Mouse (Mus musculus): ENCODE measurements at regions not wholly inside any gene's neighbourhood (a gene's known extent, or its start where the extent isn't known, plus 50 kb on each side); places are given as distances from the start of the nearest gene placed in this dataset.
"Not testable (repeated sequence)": the region's sequence is repeated elsewhere in the genome, so short reads cannot be mapped to it uniquely, and the experiment has no call there.

GRCm38 (mm10) chr14:53576927-53577326, 677.0 kb downstream of the Dad1 start:
- not testable (repeated sequence) for H3K9me3 ChIP-seq (replicated peaks; ENCODE audit: control insufficient read depth, low read length); H3K9ac ChIP-seq (ENCODE audit: low read length); ATAC-seq (ENCODE audit: insufficient read depth, low FRiP score); H3K36me3 ChIP-seq (ENCODE audit: control insufficient read depth, insufficient read depth, low read length); H3K4me1 ChIP-seq (ENCODE audit: control insufficient read depth, insufficient read depth, low read length); H3K4me3 ChIP-seq (replicated peaks; ENCODE audit: low read length); H3K27me3 ChIP-seq (ENCODE audit: control insufficient read depth, insufficient read depth, low read length); H3K27ac ChIP-seq (ENCODE audit: low read length); H3K4me2 ChIP-seq (ENCODE audit: low read depth, low read length)
- 87% methylated on average over 1 of the region's 1 CpGs for WGBS

- not testable (repeated sequence) for H3K9me3 ChIP-seq (replicated peaks; ENCODE audit: control insufficient read depth, low read length); H3K4me3 ChIP-seq (replicated peaks; ENCODE audit: low read length); H3K4me2 ChIP-seq (ENCODE audit: low read depth, low read length); H3K27ac ChIP-seq (ENCODE audit: low read length); H3K4me1 ChIP-seq (ENCODE audit: control insufficient read depth, insufficient read depth, low read length); ATAC-seq (ENCODE audit: insufficient read depth, low FRiP score); H3K9ac ChIP-seq (ENCODE audit: low read length); H3K36me3 ChIP-seq (ENCODE audit: control insufficient read depth, insufficient read depth, low read length); H3K27me3 ChIP-seq (ENCODE audit: control insufficient read depth, insufficient read depth, low read length)
- WGBS: 90% methylated on average over 1 of the region's 1 CpGs
Observed at GRCm38 (mm10) chr14:53572701-53573100, 681.2 kb downstream of the Dad1 start.

- Histone ChIP-seq H3K9ac (ENCODE audit: low read length) (no peak overlapping the region), H3K9me3 (replicated peaks; ENCODE audit: control insufficient read depth, low read length) (no peaks in the 10 kb centered on the region), H3K4me3 (replicated peaks; ENCODE audit: low read length) (no peak overlapping the region), H3K27ac (ENCODE audit: low read length) (no peak overlapping the region), H3K4me2 (ENCODE audit: low read depth, low read length) (no peak overlapping the region), H3K4me1 (ENCODE audit: control insufficient read depth, insufficient read depth, low read length) (no peaks in the 10 kb centered on the region), H3K36me3 (ENCODE audit: control insufficient read depth, insufficient read depth, low read length) (no peaks in the 10 kb centered on the region), H3K27me3 (ENCODE audit: control insufficient read depth, insufficient read depth, low read length) (no peaks in the 10 kb centered on the region)
- WGBS: 50% methylated on average over 2 of the region's 2 CpGs
- no peak for ATAC-seq (ENCODE audit: insufficient read depth, low FRiP score)
Observed at GRCm38 (mm10) chr14:53562606-53563005, 691.3 kb downstream of the Dad1 start.

GRCm38 (mm10) chr14:53560146-53560545, 693.8 kb downstream of the Dad1 start:
- H3K9me3 ChIP-seq (replicated peaks; ENCODE audit: control insufficient read depth, low read length); H3K4me3 ChIP-seq (replicated peaks; ENCODE audit: low read length); H3K27me3 ChIP-seq (ENCODE audit: control insufficient read depth, insufficient read depth, low read length); H3K27ac ChIP-seq (ENCODE audit: low read length); H3K9ac ChIP-seq (ENCODE audit: low read length); H3K4me1 ChIP-seq (ENCODE audit: control insufficient read depth, insufficient read depth, low read length); H3K36me3 ChIP-seq (ENCODE audit: control insufficient read depth, insufficient read depth, low read length); ATAC-seq (ENCODE audit: insufficient read depth, low FRiP score); H3K4me2 ChIP-seq (ENCODE audit: low read depth, low read length): not testable (repeated sequence)
- WGBS: 72% methylated on average over 5 of the region's 5 CpGs

- not testable (repeated sequence) for ATAC-seq (ENCODE audit: insufficient read depth, low FRiP score); H3K9ac ChIP-seq (ENCODE audit: low read length); H3K4me2 ChIP-seq (ENCODE audit: low read depth, low read length); H3K4me1 ChIP-seq (ENCODE audit: control insufficient read depth, insufficient read depth, low read length); H3K4me3 ChIP-seq (replicated peaks; ENCODE audit: low read length); H3K9me3 ChIP-seq (replicated peaks; ENCODE audit: control insufficient read depth, low read length); H3K36me3 ChIP-seq (ENCODE audit: control insufficient read depth, insufficient read depth, low read length); H3K27ac ChIP-seq (ENCODE audit: low read length); H3K27me3 ChIP-seq (ENCODE audit: control insufficient read depth, insufficient read depth, low read length)
Observed at GRCm38 (mm10) chr14:53559386-53559920, 694.5 kb downstream of the Dad1 start.

GRCm38 (mm10) chr14:53553771-53554170, 700.1 kb downstream of the Dad1 start:
- H3K27ac ChIP-seq (ENCODE audit: low read length): no peak overlapping the region
- no peaks in the 10 kb centered on the region for H3K4me1 ChIP-seq (ENCODE audit: control insufficient read depth, insufficient read depth, low read length)
- no peak overlapping the region for H3K4me3 ChIP-seq (replicated peaks; ENCODE audit: low read length)
- no peaks in the 10 kb centered on the region for H3K27me3 ChIP-seq (ENCODE audit: control insufficient read depth, insufficient read depth, low read length)
- H3K9ac ChIP-seq (ENCODE audit: low read length): no peak overlapping the region
- H3K4me2 ChIP-seq (ENCODE audit: low read depth, low read length): no peak overlapping the region
- H3K36me3 ChIP-seq (ENCODE audit: control insufficient read depth, insufficient read depth, low read length): no peaks in the 10 kb centered on the region
- no peak for ATAC-seq (ENCODE audit: insufficient read depth, low FRiP score)
- no peaks in the 10 kb centered on the region for H3K9me3 ChIP-seq (replicated peaks; ENCODE audit: control insufficient read depth, low read length)

GRCm38 (mm10) chr14:53547365-53547764, 706.5 kb downstream of the Dad1 start:
- H3K4me2 ChIP-seq (ENCODE audit: low read depth, low read length); H3K9me3 ChIP-seq (replicated peaks; ENCODE audit: control insufficient read depth, low read length); ATAC-seq (ENCODE audit: insufficient read depth, low FRiP score); H3K4me3 ChIP-seq (replicated peaks; ENCODE audit: low read length); H3K27me3 ChIP-seq (ENCODE audit: control insufficient read depth, insufficient read depth, low read length); H3K9ac ChIP-seq (ENCODE audit: low read length); H3K36me3 ChIP-seq (ENCODE audit: control insufficient read depth, insufficient read depth, low read length); H3K27ac ChIP-seq (ENCODE audit: low read length); H3K4me1 ChIP-seq (ENCODE audit: control insufficient read depth, insufficient read depth, low read length): not testable (repeated sequence)

GRCm38 (mm10) chr14:53545351-53545750, 708.6 kb downstream of the Dad1 start:
- Histone ChIP-seq H3K36me3 (ENCODE audit: control insufficient read depth, insufficient read depth, low read length) (no peaks in the 10 kb centered on the region), H3K4me1 (ENCODE audit: control insufficient read depth, insufficient read depth, low read length) (no peaks in the 10 kb centered on the region), H3K4me3 (replicated peaks; ENCODE audit: low read length) (no peak overlapping the region), H3K9me3 (replicated peaks; ENCODE audit: control insufficient read depth, low read length) (no peaks in the 10 kb centered on the region), H3K4me2 (ENCODE audit: low read depth, low read length) (no peak overlapping the region), H3K27ac (ENCODE audit: low read length) (no peak overlapping the region), H3K27me3 (ENCODE audit: control insufficient read depth, insufficient read depth, low read length) (no peaks in the 10 kb centered on the region), H3K9ac (ENCODE audit: low read length) (no peak overlapping the region)
- no peak for ATAC-seq (ENCODE audit: insufficient read depth, low FRiP score)
- 57% methylated on average over 5 of the region's 5 CpGs for WGBS

- ATAC-seq (ENCODE audit: insufficient read depth, low FRiP score); H3K27me3 ChIP-seq (ENCODE audit: control insufficient read depth, insufficient read depth, low read length); H3K27ac ChIP-seq (ENCODE audit: low read length); H3K36me3 ChIP-seq (ENCODE audit: control insufficient read depth, insufficient read depth, low read length); H3K4me3 ChIP-seq (replicated peaks; ENCODE audit: low read length); H3K9me3 ChIP-seq (replicated peaks; ENCODE audit: control insufficient read depth, low read length); H3K4me2 ChIP-seq (ENCODE audit: low read depth, low read length); H3K4me1 ChIP-seq (ENCODE audit: control insufficient read depth, insufficient read depth, low read length); H3K9ac ChIP-seq (ENCODE audit: low read length): not testable (repeated sequence)
- 53% methylated on average over 2 of the region's 2 CpGs for WGBS
Observed at GRCm38 (mm10) chr14:53541640-53542039, 712.3 kb downstream of the Dad1 start.

GRCm38 (mm10) chr14:53537895-53538294, 716.0 kb downstream of the Dad1 start:
- not testable (repeated sequence) for ATAC-seq (ENCODE audit: insufficient read depth, low FRiP score); H3K4me3 ChIP-seq (replicated peaks; ENCODE audit: low read length); H3K36me3 ChIP-seq (ENCODE audit: control insufficient read depth, insufficient read depth, low read length); H3K4me2 ChIP-seq (ENCODE audit: low read depth, low read length); H3K4me1 ChIP-seq (ENCODE audit: control insufficient read depth, insufficient read depth, low read length); H3K27me3 ChIP-seq (ENCODE audit: control insufficient read depth, insufficient read depth, low read length); H3K9me3 ChIP-seq (replicated peaks; ENCODE audit: control insufficient read depth, low read length); H3K9ac ChIP-seq (ENCODE audit: low read length); H3K27ac ChIP-seq (ENCODE audit: low read length)
- 57% methylated on average over 7 of the region's 7 CpGs for WGBS

All from stomach, embryonic 16.5 days (tissue).